Mouse (Mus musculus): ENCODE measurements around the gene Gm28047. TPM values are rescaled to one million over a fixed set of nuclear protein-coding genes. Genes with fewer than 3 reads are reported as not detected.

Gene Gm28047
- polyA plus RNA-seq, 1 experiment, result 0.68 TPM

DNA sequence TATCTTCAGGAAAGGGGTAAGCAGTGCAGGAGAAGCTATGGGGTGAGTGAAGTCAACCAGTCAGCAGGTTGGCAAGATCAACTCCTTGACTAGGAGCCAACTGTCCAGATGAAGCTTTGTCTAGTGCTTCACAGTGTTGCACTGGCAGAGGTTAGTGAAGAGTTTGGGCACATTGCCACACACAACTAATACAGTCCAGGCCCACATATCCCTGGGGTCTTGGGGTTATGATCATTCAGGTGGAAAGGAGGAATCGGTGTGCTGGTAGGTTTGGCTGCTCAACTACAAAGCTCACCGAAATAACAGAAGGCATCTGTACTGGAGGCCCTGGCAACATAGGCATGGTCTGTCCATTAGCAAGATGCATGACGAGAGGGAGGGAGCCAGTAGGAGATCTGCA lies 77.4 kb downstream of the Gm28047 start:
- H3K4me3 ChIP-seq (ENCODE audit: control insufficient read depth, low read depth, low read length), result no peak overlapping the region
- H3K4me1 ChIP-seq (ENCODE audit: control insufficient read depth, insufficient read depth, low read length), result no peaks in the 10 kb centered on the region
- no peaks in the 10 kb centered on the region for H3K27me3 ChIP-seq (ENCODE audit: control insufficient read depth, insufficient read depth, low read length)
- no peak overlapping the region for H3K27ac ChIP-seq (ENCODE audit: control insufficient read depth, insufficient read depth, low read depth, low read length)
- TF ChIP-seq CTCF (IDR thresholded peaks at IDR 0.05; ENCODE audit: control insufficient read depth, insufficient read depth, insufficient replicate concordance, low read depth, low read length) (no peak), POLR2A (IDR thresholded peaks at IDR 0.05; ENCODE audit: control insufficient read depth, low read depth, low read length) (no peak)
- H3K36me3 ChIP-seq (ENCODE audit: control insufficient read depth, insufficient read depth, low read length), result peaks cover 2% of the 10 kb centered on the region

- Histone ChIP-seq H3K27ac (ENCODE audit: control insufficient read depth, insufficient read depth, low read depth, low read length) (no peak overlapping the region), H3K36me3 (ENCODE audit: control insufficient read depth, insufficient read depth, low read length) (peaks cover 2% of the 10 kb centered on the region), H3K4me3 (ENCODE audit: control insufficient read depth, low read depth, low read length) (no peak overlapping the region), H3K4me1 (ENCODE audit: control insufficient read depth, insufficient read depth, low read length) (no peaks in the 10 kb centered on the region), H3K27me3 (ENCODE audit: control insufficient read depth, insufficient read depth, low read length) (no peaks in the 10 kb centered on the region)
- TF ChIP-seq POLR2A (IDR thresholded peaks at IDR 0.05; ENCODE audit: control insufficient read depth, low read depth, low read length) (no peak), CTCF (IDR thresholded peaks at IDR 0.05; ENCODE audit: control insufficient read depth, insufficient read depth, insufficient replicate concordance, low read depth, low read length) (no peak)
Observed at GRCm38 (mm10) chr15:102546677-102547427, 78.0 kb downstream of the Gm28047 start.

GRCm38 (mm10) chr15:102546246-102546645 lies 78.6 kb downstream of the Gm28047 start:
- H3K4me1 ChIP-seq (ENCODE audit: control insufficient read depth, insufficient read depth, low read length), result no peaks in the 10 kb centered on the region
- no peak overlapping the region for H3K27ac ChIP-seq (ENCODE audit: control insufficient read depth, insufficient read depth, low read depth, low read length)
- no peak overlapping the region for H3K4me3 ChIP-seq (ENCODE audit: control insufficient read depth, low read depth, low read length)
- TF ChIP-seq POLR2A (IDR thresholded peaks at IDR 0.05; ENCODE audit: control insufficient read depth, low read depth, low read length) (no peak), CTCF (IDR thresholded peaks at IDR 0.05; ENCODE audit: control insufficient read depth, insufficient read depth, insufficient replicate concordance, low read depth, low read length) (no peak)
- no peaks in the 10 kb centered on the region for H3K27me3 ChIP-seq (ENCODE audit: control insufficient read depth, insufficient read depth, low read length)
- H3K36me3 ChIP-seq (ENCODE audit: control insufficient read depth, insufficient read depth, low read length), result peaks cover 2% of the 10 kb centered on the region

GRCm38 (mm10) chr15:102544801-102545200 lies 80.1 kb downstream of the Gm28047 start:
- Histone ChIP-seq H3K4me1 (ENCODE audit: control insufficient read depth, insufficient read depth, low read length) (no peaks in the 10 kb centered on the region), H3K27me3 (ENCODE audit: control insufficient read depth, insufficient read depth, low read length) (no peaks in the 10 kb centered on the region), H3K36me3 (ENCODE audit: control insufficient read depth, insufficient read depth, low read length) (peaks cover 2% of the 10 kb centered on the region; the same call in 1 of the 2 replicates), H3K27ac (ENCODE audit: control insufficient read depth, insufficient read depth, low read depth, low read length) (no peak overlapping the region), H3K4me3 (ENCODE audit: control insufficient read depth, low read depth, low read length) (no peak overlapping the region)
- TF ChIP-seq POLR2A (IDR thresholded peaks at IDR 0.05; ENCODE audit: control insufficient read depth, low read depth, low read length) (no peak), CTCF (IDR thresholded peaks at IDR 0.05; ENCODE audit: control insufficient read depth, insufficient read depth, insufficient replicate concordance, low read depth, low read length) (no peak)

- Histone ChIP-seq H3K4me3 (ENCODE audit: control insufficient read depth, low read depth, low read length) (no peak overlapping the region), H3K27me3 (ENCODE audit: control insufficient read depth, insufficient read depth, low read length) (no peaks in the 10 kb centered on the region), H3K36me3 (ENCODE audit: control insufficient read depth, insufficient read depth, low read length) (peaks cover 2% of the 10 kb centered on the region), H3K27ac (ENCODE audit: control insufficient read depth, insufficient read depth, low read depth, low read length) (no peak overlapping the region), H3K4me1 (ENCODE audit: control insufficient read depth, insufficient read depth, low read length) (no peaks in the 10 kb centered on the region)
- TF ChIP-seq POLR2A (IDR thresholded peaks at IDR 0.05; ENCODE audit: control insufficient read depth, low read depth, low read length) (no peak), CTCF (IDR thresholded peaks at IDR 0.05; ENCODE audit: control insufficient read depth, insufficient read depth, insufficient replicate concordance, low read depth, low read length) (no peak)
Observed at GRCm38 (mm10) chr15:102533926-102534325, 90.9 kb downstream of the Gm28047 start.

GRCm38 (mm10) chr15:102532106-102532900 lies 92.6 kb downstream of the Gm28047 start:
- TF ChIP-seq CTCF (IDR thresholded peaks at IDR 0.05; ENCODE audit: control insufficient read depth, insufficient read depth, insufficient replicate concordance, low read depth, low read length) (no peak), POLR2A (IDR thresholded peaks at IDR 0.05; ENCODE audit: control insufficient read depth, low read depth, low read length) (no peak)
- H3K4me1 ChIP-seq (ENCODE audit: control insufficient read depth, insufficient read depth, low read length), result no peaks in the 10 kb centered on the region
- no peak overlapping the region for H3K27ac ChIP-seq (ENCODE audit: control insufficient read depth, insufficient read depth, low read depth, low read length)
- peaks cover 2% of the 10 kb centered on the region for H3K36me3 ChIP-seq (ENCODE audit: control insufficient read depth, insufficient read depth, low read length)
- no peaks in the 10 kb centered on the region for H3K27me3 ChIP-seq (ENCODE audit: control insufficient read depth, insufficient read depth, low read length)
- no peak overlapping the region for H3K4me3 ChIP-seq (ENCODE audit: control insufficient read depth, low read depth, low read length)

- Histone ChIP-seq H3K4me1 (ENCODE audit: control insufficient read depth, insufficient read depth, low read length) (no peaks in the 10 kb centered on the region), H3K27ac (ENCODE audit: control insufficient read depth, insufficient read depth, low read depth, low read length) (no peak overlapping the region), H3K36me3 (ENCODE audit: control insufficient read depth, insufficient read depth, low read length) (peaks cover 2% of the 10 kb centered on the region), H3K27me3 (ENCODE audit: control insufficient read depth, insufficient read depth, low read length) (no peaks in the 10 kb centered on the region), H3K4me3 (ENCODE audit: control insufficient read depth, low read depth, low read length) (no peak overlapping the region)
- TF ChIP-seq CTCF (IDR thresholded peaks at IDR 0.05; ENCODE audit: control insufficient read depth, insufficient read depth, insufficient replicate concordance, low read depth, low read length), result no peak
- no peak for TF ChIP-seq POLR2A (IDR thresholded peaks at IDR 0.05; ENCODE audit: control insufficient read depth, low read depth, low read length)
Observed at GRCm38 (mm10) chr15:102531586-102531985, 93.3 kb downstream of the Gm28047 start.

Data from testis, adult 2 months (tissue).